Mouse (Mus musculus): ENCODE results near the gene BC029722.

The BC029722 gene

GRCm38 (mm10) chr2:155779066-155779465 is 40.2 kb downstream of the BC029722 start:
- peak; percentile 95 for DNase-seq (ENCODE audit: low spot score)

DNA sequence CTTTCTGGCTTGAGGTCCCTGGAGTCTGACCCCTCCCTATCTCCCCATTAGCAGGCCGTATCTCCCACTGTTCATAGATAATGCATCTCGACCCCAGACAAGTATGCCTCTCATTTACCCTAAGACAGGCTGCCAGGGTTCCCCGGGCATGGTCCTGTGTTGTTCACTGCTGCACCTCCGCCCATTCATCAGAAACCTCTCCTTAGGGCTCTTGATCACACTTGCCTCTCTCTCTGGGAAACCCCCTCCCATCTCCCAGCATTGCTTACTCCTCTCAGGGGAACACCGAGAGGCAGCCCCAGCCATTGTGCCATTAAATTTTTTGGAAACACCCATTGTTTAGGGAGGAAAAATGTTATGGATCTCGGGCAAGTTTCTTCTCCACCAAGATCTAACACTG is 41.2 kb downstream of the BC029722 start:
- DNase-seq (ENCODE audit: low spot score), result no peak

GRCm38 (mm10) chr2:155777688-155777985 is 41.6 kb downstream of the BC029722 start:
- no peak for DNase-seq (ENCODE audit: low spot score)

DNA sequence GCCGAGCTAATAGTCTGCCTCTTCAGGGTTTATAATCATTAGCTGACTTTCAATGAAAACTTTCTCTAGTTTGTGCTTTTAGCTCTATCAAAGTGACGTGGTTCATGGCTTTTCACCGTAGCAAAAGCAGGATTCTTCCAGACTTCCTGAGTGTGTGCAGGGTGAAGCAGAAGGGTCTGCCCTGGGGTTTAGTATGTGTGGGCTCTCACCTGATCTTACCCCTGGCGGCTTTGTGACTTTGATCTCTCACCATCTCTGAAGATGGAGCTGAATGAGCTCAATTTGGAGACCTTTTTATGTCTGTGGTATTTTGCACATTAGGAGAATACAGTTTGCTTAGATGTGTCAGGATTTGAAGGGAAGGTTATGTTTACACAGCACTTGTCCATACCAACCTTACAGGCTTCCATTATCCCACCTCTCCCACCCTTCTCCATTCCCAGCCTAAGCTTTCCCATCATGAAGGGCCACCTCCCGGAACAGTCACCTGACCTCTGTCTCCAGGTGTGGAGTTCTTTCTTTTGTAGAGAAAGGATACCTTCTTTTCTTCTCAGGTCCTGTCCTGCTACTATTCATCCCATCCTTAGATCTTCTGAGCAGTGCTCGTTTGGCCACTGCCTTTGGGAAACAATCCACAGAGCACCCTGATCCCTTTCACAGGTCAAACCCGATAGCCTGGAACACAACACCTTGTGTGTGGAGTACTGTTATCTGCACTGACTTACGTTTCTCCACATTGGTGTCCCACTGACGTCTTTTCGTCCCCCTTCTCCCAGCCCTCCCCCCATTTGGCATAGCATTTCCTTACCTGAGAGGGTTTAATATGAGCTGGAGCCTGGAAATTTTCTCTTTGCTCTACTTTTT is 42.2 kb downstream of the BC029722 start:
- no peak for DNase-seq (ENCODE audit: low spot score)

DNA sequence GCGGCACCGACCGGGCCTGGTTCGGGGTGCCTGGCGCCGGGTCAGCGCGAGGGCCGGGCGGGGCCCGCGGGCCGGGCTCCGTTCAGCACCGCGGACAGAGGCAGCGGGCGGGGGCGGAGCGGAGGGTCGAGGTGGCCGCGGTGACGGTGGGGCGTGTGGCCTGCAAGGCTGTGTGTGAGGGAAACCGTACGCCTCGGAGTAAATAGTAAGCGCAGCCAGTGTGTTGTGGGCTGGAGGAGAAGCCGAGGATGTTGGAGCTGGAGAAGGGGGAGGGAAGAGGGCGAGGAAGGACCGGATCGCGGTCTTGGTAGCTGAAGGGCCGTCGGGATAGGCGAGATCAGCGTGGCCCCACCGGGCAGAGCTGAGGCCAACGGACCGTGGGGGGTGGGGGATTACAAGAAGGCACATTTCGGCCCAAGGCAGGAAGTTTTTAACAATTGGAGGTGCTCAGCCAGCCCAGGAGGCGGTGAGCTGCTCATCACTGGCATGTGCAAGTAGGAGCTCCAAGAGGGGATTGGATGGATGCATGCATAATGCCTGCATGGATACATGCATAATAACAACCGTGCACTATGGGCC is 43.5 kb downstream of the BC029722 start:
- DNase-seq (ENCODE audit: low spot score), result peak; percentile 63

DNA sequence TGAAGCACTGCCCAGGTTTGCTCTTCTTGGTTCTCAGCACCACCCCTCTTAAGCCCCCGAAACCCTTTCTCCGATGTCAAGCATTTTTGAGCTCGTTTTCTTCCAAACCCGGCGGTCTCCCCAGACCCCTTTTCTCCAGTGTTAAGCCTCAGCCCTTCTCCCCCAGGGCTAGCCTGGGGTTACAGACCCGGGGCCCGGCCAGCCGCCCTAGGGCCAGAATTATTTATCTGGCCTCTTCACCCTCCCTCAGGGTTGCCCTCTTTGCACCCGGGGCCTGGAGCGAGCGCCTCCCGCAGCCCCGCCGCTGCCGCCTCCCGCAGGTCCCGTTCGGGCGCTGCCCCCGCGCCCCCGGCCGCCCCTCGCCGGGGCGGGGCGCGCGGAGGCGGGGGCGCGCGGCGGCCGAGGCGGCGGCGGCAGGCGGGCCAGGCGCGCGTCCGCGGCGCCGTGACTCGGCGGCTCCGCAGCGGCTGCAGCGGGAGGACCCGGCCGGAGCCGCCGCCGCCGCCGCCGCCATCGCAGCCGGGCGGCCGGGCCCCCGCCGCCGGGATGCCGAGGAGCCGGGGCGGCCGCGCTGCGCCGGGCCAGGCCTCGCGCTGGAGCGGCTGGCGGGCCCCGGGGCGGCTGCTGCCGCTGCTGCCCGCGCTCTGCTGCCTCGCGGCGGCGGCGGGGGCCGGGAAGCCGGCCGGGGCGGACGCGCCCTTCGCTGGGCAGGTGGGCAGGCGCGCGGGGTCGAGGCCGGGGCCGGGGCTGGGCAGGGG is 44.1 kb downstream of the BC029722 start, which contains the start of gene Mmp24:
Gene Mmp24, plus strand, starts transcription at position 416 of the 758 bp plus-strand sequence.
- peak; percentile 38 for DNase-seq (ENCODE audit: low spot score)

- no peak for DNase-seq (ENCODE audit: low spot score)
Observed at GRCm38 (mm10) chr2:155774261-155774926, 44.8 kb downstream of the BC029722 start.

DNA sequence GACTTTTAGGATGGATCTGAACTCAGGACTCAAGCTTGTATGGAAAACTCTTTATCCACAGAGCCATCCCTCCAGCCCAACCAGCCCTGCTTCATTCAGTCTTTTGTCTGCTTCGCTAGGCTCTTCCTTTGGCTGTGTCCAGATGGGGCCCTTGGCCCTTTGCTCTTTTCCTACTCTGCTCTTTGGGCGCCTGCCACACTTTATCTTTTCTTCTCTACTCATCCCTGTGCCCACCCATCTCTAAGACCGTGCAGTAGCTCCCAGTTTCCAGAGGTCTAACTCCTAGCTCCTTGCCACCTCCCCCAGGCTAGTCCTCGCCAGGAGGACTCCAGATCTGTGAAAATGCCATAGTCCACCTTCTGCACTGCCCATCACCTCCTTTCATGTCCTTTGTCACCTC is 45.6 kb downstream of the BC029722 start:
- no peak for DNase-seq (ENCODE audit: low spot score)
